Mouse (Mus musculus) C2C12 (cell line): ENCODE measurements around the gene Camk1g.

ENCODE experiments used
- CEBPB ChIP-seq: IDR thresholded peaks from one replicate; pipeline ENCODE4 v1.6.1; 2011; ENCODE audit warnings: low read depth, mild to moderate bottlenecking, control low read depth, moderate library complexity
- USF1 ChIP-seq: IDR thresholded peaks from one replicate; pipeline ENCODE4 v1.6.1; 2011; ENCODE audit warnings: low read depth, mild to moderate bottlenecking, control low read depth, moderate library complexity

- no peak for TF ChIP-seq USF1
- no peak for TF ChIP-seq CEBPB
Observed at GRCm38 (mm10) chr1:193362078-193362477, 8.0 kb downstream of the Camk1g start.
